Mouse (Mus musculus): ENCODE measurements at regions not wholly inside any gene's neighbourhood (a gene's known extent, or its start where the extent isn't known, plus 50 kb on each side); places are given as distances from the start of the nearest gene placed in this dataset.
A peak's percentile ranks its signal among the peaks of the same experiment; 100 is the strongest.

DNA sequence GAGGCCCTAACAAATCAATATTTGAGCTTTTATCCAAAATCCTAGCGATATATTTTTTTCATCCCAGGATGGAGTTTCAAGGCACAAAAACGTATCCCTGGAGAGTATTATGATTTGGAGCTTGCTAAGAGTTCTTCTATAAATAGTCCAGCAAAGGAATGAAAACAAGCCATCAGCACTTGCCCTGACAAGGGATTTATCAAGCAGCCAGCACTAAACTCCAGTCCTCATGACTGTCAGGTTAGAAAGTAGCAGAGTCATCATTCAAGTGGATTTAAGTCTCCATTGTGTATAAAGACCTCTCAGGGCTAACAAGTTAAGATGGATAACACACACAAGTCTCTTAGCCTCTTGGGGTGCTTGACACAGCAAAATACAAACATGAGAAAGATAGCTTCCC lies 148.6 kb upstream of the Ust start:
- no peak for DNase-seq (ENCODE audit: low read depth, low spot score)

DNA sequence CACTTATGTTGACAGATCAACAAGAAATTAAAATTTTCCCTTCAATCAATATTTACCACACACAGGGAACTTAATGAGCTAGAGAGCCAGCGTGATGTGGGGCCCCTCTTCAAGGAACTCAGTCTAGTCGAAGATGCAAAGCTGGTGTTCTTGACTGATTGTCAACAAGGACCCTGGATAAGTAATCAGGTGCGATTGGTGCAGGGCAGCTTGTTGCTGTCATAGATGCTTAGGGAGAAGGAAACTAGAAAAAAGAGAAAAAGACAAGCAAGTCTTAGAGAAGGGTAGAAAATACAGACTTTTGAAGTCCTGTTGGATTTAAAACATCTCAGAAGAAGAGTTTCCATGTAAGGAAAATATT lies 140.3 kb upstream of the Ust start:
- DNase-seq (ENCODE audit: low read depth, low spot score): no peak

GRCm38 (mm10) chr10:8658024-8658933 lies 139.7 kb upstream of the Ust start:
- no peak for DNase-seq (ENCODE audit: low read depth, low spot score)

DNA sequence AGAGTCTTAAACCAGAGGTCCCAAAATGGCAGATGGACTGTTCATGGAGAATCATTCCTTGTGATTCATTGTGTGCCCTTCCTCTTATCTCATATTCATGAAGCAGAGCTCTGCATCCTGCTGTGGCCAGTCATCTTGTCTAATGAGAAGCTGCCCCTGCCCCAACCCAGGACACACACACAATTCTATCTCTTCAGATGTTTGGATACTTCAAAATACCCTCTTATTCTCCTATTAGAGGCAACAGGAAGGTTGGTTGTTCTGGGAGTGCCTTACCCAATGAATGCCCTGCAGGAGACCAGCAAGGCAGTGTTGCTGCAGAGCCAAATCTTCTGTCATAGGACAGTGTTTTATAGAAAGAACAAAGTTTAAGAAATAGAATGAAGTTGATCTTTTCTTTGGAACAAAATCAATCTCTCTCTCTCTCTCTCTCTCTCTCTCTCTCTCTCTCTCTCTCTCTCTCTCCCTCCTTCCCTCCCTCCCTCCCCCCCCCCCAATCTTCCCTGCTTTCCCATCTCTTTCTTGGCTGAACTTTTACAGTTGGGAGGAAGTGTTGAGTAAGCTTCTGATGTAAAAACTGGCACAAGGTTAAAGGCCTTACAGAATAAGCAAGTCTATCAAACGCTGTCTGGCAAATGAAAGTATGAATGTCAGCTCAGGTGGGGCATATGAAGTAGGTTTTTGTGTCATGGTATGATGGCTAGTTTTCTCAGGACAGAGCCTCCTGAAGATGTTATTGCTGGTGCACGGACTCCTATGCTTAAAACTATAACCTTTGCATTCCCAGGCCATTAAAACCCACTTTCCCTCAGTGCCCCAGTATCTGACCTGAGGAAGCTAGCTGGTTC lies 138.8 kb upstream of the Ust start:
- DNase-seq (ENCODE audit: low read depth, low spot score): no peak

GRCm38 (mm10) chr10:8653651-8654050 lies 135.0 kb upstream of the Ust start:
- DNase-seq (ENCODE audit: low read depth, low spot score): no peak

DNA sequence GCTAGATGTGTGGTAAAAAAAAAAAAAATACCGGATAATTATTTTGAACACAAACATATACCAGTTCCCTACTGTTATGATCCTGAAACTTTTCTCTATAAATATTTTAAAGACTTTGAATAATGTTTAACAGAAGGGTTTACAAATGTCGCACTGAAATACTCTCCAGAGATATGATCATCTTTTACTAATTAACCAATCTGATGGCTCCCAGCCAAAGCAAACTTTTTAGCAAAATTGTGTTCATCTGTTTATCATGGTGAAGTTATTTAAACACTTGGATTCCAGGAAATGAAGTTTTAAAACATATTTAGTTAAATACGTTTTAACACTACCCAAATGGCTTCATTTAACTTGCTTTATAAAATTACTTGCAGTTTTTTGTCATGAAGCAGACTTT lies 123.6 kb upstream of the Ust start:
- DNase-seq (ENCODE audit: low read depth, low spot score): no peak

- DNase-seq (ENCODE audit: low read depth, low spot score): no peak
Observed at GRCm38 (mm10) chr10:8624229-8624911, 105.7 kb upstream of the Ust start.

GRCm38 (mm10) chr10:8618676-8619075 lies 100.1 kb upstream of the Ust start:
- no peak for DNase-seq (ENCODE audit: low read depth, low spot score)

GRCm38 (mm10) chr10:8615452-8616025 lies 96.9 kb upstream of the Ust start:
- DNase-seq (ENCODE audit: low read depth, low spot score): no peak

- no peak for DNase-seq (ENCODE audit: low read depth, low spot score)
Observed at GRCm38 (mm10) chr10:8589871-8590533, 71.4 kb upstream of the Ust start.

GRCm38 (mm10) chr10:8589106-8589505 lies 70.5 kb upstream of the Ust start:
- peak; percentile 61 for DNase-seq (ENCODE audit: low read depth, low spot score)

DNA sequence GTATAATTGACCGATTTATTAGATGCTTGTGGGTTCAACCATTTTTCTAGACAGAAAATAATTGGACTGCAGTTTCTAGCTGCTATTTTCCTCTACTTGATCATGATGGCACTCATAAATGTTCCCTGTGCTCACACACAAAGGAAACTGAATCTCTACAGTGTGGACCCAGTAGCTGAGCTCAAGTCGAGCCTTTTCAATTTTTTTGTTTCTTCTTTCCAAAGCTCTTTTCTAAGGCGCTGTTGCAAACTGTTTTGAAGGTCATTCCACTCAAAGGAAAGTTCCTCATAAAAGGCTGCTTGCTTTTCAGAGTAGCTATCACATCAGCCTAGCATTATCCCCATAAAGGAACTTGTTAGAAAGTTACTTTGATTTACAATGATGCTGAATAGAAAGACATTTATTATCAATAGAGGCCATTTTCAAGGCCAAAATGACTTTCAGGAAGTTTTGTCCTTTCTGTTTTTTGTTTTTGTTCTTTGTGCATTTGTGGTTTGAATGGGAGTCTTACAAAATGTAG lies 65.8 kb upstream of the Ust start:
- peak; percentile 45 for DNase-seq (ENCODE audit: low read depth, low spot score)

GRCm38 (mm10) chr10:8583552-8584388 lies 65.1 kb upstream of the Ust start:
- peak; percentile 28 for DNase-seq (ENCODE audit: low read depth, low spot score)

DNA sequence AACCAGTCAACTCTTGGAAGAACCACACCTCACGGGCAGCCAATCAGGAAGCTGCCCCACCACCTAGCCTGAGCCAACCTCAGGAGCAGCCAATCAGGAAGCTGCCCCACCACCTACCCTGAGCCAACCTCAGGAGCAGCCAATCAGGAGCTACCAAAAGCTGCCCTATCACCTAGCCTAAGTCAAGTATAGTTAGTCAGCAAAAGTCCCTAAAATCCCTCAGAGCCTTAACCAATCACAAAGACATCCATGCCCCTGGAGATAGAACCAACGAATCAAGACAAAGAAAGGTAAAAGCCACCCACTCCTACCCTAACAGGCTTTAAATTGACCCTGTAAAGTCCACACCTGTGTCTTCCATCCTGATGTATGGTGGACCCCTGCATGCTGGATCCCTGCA lies 61.7 kb upstream of the Ust start:
- DNase-seq (ENCODE audit: low read depth, low spot score): peak; percentile 73

DNA sequence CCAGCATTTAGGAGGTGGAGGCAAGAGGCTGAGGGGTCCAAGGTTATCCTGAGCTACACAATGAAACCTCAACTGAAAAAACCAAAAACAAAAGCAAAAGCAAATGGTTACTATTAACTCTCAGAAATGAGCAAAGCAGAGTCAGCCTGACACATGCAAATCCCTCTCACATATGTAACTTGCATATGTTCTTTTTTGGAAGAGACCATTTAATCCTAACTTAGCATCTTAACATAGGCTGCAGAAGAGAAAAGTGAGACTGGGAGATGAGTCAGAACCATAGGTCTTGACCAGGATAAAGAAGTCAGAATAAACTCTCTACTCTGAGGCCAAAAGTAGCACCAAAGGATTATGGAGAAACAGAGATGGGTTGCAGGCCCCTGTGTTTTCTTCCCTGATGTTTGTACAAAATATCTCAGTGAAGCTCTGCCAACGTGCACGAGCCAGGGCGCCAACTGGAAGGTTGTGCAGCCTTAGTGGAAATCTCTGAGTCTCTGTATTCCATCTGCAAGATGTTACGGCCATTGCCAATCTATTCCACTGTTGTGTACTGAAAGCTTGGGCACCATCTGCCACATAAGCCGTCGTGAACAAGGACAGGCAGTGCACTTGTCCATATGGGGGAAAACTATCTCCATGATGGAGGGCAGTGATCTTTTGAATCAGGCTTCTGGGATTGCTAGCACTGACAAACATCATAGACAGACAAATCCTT lies 59.2 kb upstream of the Ust start:
- no peak for DNase-seq (ENCODE audit: low read depth, low spot score)

All from R1 (cell line).